Mouse (Mus musculus) hindlimb bud, embryonic 11.5 days (tissue): ENCODE measurements around the gene Spdef.

ENCODE experiments used
- DNase-seq: peaks from one replicate; pipeline ENCODE4 v3.0.0-alpha.2; 2012; ENCODE audit warnings: low read depth, low spot score; ENCODE audit errors: extremely low spot score

Gene Spdef

GRCm38 (mm10) chr17:27728770-27729169 is at the start of gene Spdef:
Gene Spdef (minus strand): TSS chr17:27728955.
- DNase-seq, result no peak

GRCm38 (mm10) chr17:27777823-27778222 is 49.1 kb upstream of the Spdef start:
- DNase-seq, result no peak

GRCm38 (mm10) chr17:27774198-27774597 is 45.4 kb upstream of the Spdef start:
- no peak for DNase-seq

- no peak for DNase-seq
Observed at GRCm38 (mm10) chr17:27771616-27772015, 42.9 kb upstream of the Spdef start.

- peak; percentile 63 for DNase-seq
Observed at GRCm38 (mm10) chr17:27768817-27769542, 40.2 kb upstream of the Spdef start.

GRCm38 (mm10) chr17:27767543-27767942 is 38.8 kb upstream of the Spdef start:
- DNase-seq, result no peak

- no peak for DNase-seq
Observed at GRCm38 (mm10) chr17:27767120-27767519, 38.4 kb upstream of the Spdef start.

GRCm38 (mm10) chr17:27765066-27765465 is 36.3 kb upstream of the Spdef start:
- no peak for DNase-seq

GRCm38 (mm10) chr17:27764453-27764852 is 35.7 kb upstream of the Spdef start:
- DNase-seq, result no peak

- no peak for DNase-seq
Observed at GRCm38 (mm10) chr17:27762884-27763283, 34.1 kb upstream of the Spdef start.

- DNase-seq, result peak; percentile 42
Observed at GRCm38 (mm10) chr17:27761639-27762336, 33.0 kb upstream of the Spdef start.

GRCm38 (mm10) chr17:27760169-27760568 is 31.4 kb upstream of the Spdef start:
- no peak for DNase-seq

GRCm38 (mm10) chr17:27751314-27752202 is 22.8 kb upstream of the Spdef start:
- no peak for DNase-seq

- DNase-seq, result no peak
Observed at GRCm38 (mm10) chr17:27750451-27750942, 21.7 kb upstream of the Spdef start.

- DNase-seq, result no peak
Observed at GRCm38 (mm10) chr17:27748123-27748522, 19.4 kb upstream of the Spdef start.

- DNase-seq, result no peak
Observed at GRCm38 (mm10) chr17:27746446-27746845, 17.7 kb upstream of the Spdef start.

GRCm38 (mm10) chr17:27740961-27741360 is 12.2 kb upstream of the Spdef start:
- DNase-seq, result no peak

GRCm38 (mm10) chr17:27734344-27735073 is 5.8 kb upstream of the Spdef start:
- DNase-seq, result no peak

- DNase-seq, result no peak
Observed at GRCm38 (mm10) chr17:27732694-27733093, 3.9 kb upstream of the Spdef start.

GRCm38 (mm10) chr17:27732152-27732551 is 3.4 kb upstream of the Spdef start:
- DNase-seq, result no peak

- DNase-seq, result no peak
Observed at GRCm38 (mm10) chr17:27726527-27726926, 2.2 kb downstream of the Spdef start.
